Mouse (Mus musculus): ENCODE measurements around the gene Mthfd1. TPM values are rescaled to one million over a fixed set of nuclear protein-coding genes. Genes with fewer than 3 reads are reported as not detected.

Gene Mthfd1
- polyA plus RNA-seq, 1 experiment from 2014 or later, result 48.6 TPM

- ATAC-seq (ENCODE audit: insufficient number of reproducible peaks, low FRiP score), result no peak
- no peaks in the 10 kb centered on the region for H3K9me3 ChIP-seq (replicated peaks)
These were observed 14.0 kb upstream of the Mthfd1 start for GRCm38 (mm10) chr12:76241084-76241483.

GRCm38 (mm10) chr12:76241833-76242232 is 13.3 kb upstream of the Mthfd1 start:
- Histone ChIP-seq H3K9ac (no peak overlapping the region), H3K27ac (ENCODE audit: poor library complexity, severe bottlenecking) (no peak overlapping the region), H3K27me3 (replicated peaks) (no peaks in the 10 kb centered on the region), H3K4me3 (no peak overlapping the region), H3K36me3 (no peaks in the 10 kb centered on the region), H3K4me2 (no peak overlapping the region), H3K4me1 (replicated peaks) (peaks cover 6% of the 10 kb centered on the region; the same call in 1 of the 2 replicates), H3K9me3 (replicated peaks) (no peaks in the 10 kb centered on the region)
- 51% methylated on average over 5 of the region's 5 CpGs for WGBS
- no peak for ATAC-seq (ENCODE audit: insufficient number of reproducible peaks, low FRiP score)

More at GRCm38 (mm10) chr12:76241084-76241483, 14.0 kb upstream of the Mthfd1 start:
- no peak overlapping the region for H3K27ac ChIP-seq (ENCODE audit: poor library complexity, severe bottlenecking)
- no peak overlapping the region for H3K9ac ChIP-seq
- H3K4me2 ChIP-seq, result no peak overlapping the region
- H3K4me1 ChIP-seq (replicated peaks), result peaks cover 6% of the 10 kb centered on the region; the same call in 1 of the 2 replicates
- H3K27me3 ChIP-seq (replicated peaks), result no peaks in the 10 kb centered on the region
- H3K4me3 ChIP-seq, result no peak overlapping the region
- WGBS, result 51% methylated on average over 3 of the region's 3 CpGs
- no peaks in the 10 kb centered on the region for H3K36me3 ChIP-seq

DNA sequence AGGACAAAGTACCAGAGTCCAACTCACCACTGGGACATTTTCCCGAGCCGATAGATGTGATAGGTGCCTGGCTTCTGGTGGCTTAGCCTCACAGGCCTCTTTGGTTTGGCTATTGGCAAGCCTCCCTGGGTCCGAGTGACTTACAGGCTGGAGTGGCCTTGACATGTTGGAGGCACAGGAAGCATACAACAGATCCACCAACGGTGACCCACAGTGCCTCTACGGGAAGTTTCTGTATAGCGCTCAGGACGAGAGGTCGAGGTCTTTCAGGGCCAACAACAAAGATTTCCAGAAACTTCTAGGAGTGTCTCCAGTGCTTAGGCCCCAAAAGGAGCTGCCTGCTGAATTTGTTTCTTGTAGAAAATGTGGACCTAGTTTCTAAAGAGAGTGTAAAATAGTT is 10.1 kb upstream of the Mthfd1 start:
- no peak overlapping the region for H3K27ac ChIP-seq (ENCODE audit: poor library complexity, severe bottlenecking)
- H3K4me3 ChIP-seq, result no peak overlapping the region
- no peaks in the 10 kb centered on the region for H3K27me3 ChIP-seq (replicated peaks)
- H3K4me1 ChIP-seq (replicated peaks), result peaks cover under 1% of the 10 kb centered on the region; the same call in 1 of the 2 replicates
- 81% methylated on average over 8 of the region's 8 CpGs for WGBS
- H3K4me2 ChIP-seq, result no peak overlapping the region
- no peaks in the 10 kb centered on the region for H3K36me3 ChIP-seq
- ATAC-seq (ENCODE audit: insufficient number of reproducible peaks, low FRiP score), result no peak
- no peaks in the 10 kb centered on the region for H3K9me3 ChIP-seq (replicated peaks)
- H3K9ac ChIP-seq, result no peak overlapping the region

DNA sequence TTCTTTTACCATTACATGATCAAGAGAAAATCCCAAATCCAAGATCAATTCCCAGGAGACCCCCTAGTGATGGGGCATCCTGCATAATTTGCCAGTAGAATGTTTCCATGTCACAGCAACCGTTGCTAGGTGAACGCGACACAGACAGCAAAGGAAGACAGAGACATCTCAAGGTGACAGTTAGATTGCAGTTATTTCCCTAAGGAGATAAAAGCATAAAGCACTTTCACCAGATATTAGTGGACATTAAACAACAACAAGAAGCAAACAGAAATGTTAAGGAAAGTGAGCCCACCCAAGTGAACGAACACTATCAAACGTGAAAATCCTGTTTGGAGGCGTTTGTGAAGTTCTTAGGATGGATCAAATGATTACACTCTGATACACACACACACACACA is 8.5 kb upstream of the Mthfd1 start, which contains the start of gene Tex21:
Tex21 (minus strand) TSS at position 101 of the 400 bp plus-strand sequence.
- Histone ChIP-seq H3K4me3 (no peak within 1 kb of the TSS), H3K4me2 (no peak within 1 kb of the TSS), H3K9me3 (replicated peaks) (no peaks in the 10 kb centered on the region), H3K27me3 (replicated peaks) (no peaks in the 10 kb centered on the region), H3K36me3 (no peaks in the 10 kb centered on the region), H3K27ac (ENCODE audit: poor library complexity, severe bottlenecking) (no peak within 1 kb of the TSS), H3K4me1 (replicated peaks) (no peaks in the 10 kb centered on the region), H3K9ac (no peak within 1 kb of the TSS)
- 72% methylated on average over 6 of the region's 6 CpGs for WGBS
- ATAC-seq (ENCODE audit: insufficient number of reproducible peaks, low FRiP score), result no peak

DNA sequence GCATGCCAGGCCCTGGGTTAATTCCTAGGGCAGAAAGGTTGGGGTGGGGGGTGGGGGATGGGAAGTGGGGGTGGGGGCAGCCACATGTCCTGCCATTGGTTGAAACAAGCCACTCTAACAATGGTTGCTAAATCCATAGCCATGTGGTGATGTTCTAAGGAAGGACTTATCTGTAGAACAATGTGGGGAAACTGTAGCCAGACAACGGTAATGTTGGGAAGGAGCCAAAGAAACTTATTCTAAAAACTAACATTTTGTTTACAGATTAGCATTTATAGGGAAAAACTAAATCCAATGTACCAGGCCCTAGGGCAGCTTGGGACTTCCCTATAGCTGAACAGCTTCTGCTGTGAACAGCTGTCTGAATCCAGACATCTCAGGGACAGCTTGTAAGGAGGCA is 2.0 kb upstream of the Mthfd1 start:
- H3K27ac ChIP-seq (ENCODE audit: poor library complexity, severe bottlenecking), result no peak overlapping the region
- H3K36me3 ChIP-seq, result no peaks in the 10 kb centered on the region
- no peaks in the 10 kb centered on the region for H3K27me3 ChIP-seq (replicated peaks)
- H3K4me3 ChIP-seq, result no peak overlapping the region
- no peak overlapping the region for H3K4me2 ChIP-seq
- no peaks in the 10 kb centered on the region for H3K9me3 ChIP-seq (replicated peaks)
- H3K9ac ChIP-seq, result no peak overlapping the region
- no peak for ATAC-seq (ENCODE audit: insufficient number of reproducible peaks, low FRiP score)
- H3K4me1 ChIP-seq (replicated peaks), result peaks cover 9% of the 10 kb centered on the region
- WGBS, result 70% methylated on average over 1 of the region's 1 CpGs

GRCm38 (mm10) chr12:76253591-76253990 is 1.5 kb upstream of the Mthfd1 start:
- no peak overlapping the region for H3K4me3 ChIP-seq
- H3K9ac ChIP-seq, result no peak overlapping the region
- no peak overlapping the region for H3K27ac ChIP-seq (ENCODE audit: poor library complexity, severe bottlenecking)
- H3K4me2 ChIP-seq, result no peak overlapping the region
- H3K9me3 ChIP-seq (replicated peaks), result no peaks in the 10 kb centered on the region
- no peaks in the 10 kb centered on the region for H3K27me3 ChIP-seq (replicated peaks)
- WGBS, result 88% methylated on average over 2 of the region's 2 CpGs
- ATAC-seq (ENCODE audit: insufficient number of reproducible peaks, low FRiP score), result no peak
- H3K36me3 ChIP-seq, result no peaks in the 10 kb centered on the region
- peaks cover 9% of the 10 kb centered on the region for H3K4me1 ChIP-seq (replicated peaks)

GRCm38 (mm10) chr12:76253991-76254390 is 1.1 kb upstream of the Mthfd1 start:
- WGBS, result 71% methylated on average over 8 of the region's 8 CpGs

DNA sequence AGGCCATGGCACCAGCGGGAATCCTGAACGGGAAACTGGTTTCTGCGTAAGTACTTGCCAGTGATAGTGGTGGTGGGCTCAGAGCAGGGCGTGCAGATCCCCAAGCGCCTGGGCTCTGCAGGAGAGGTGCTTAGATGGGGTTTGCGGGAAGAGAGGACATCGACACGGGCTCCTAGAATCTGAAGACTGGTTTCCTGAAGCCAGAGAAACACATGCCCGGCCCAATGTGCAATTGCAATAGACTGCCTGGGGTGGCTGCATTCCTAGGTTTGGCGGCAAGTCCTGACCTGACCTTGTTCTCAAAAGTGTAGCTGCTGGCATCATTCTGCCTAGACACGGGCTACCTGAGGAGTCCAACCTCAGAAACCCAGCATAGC is 389 bp downstream of the Mthfd1 start:
- H3K4me2 ChIP-seq, result peak overlapping the region; percentile 98
- ATAC-seq (ENCODE audit: insufficient number of reproducible peaks, low FRiP score), result peak; percentile 13
- 0% methylated on average over 11 of the region's 11 CpGs for WGBS
- H3K36me3 ChIP-seq, result no peaks in the 10 kb centered on the region
- peak overlapping the region; percentile 78 for H3K27ac ChIP-seq (ENCODE audit: poor library complexity, severe bottlenecking)
- H3K4me3 ChIP-seq, result peak overlapping the region; percentile 71
- no peaks in the 10 kb centered on the region for H3K9me3 ChIP-seq (replicated peaks)
- H3K27me3 ChIP-seq (replicated peaks), result no peaks in the 10 kb centered on the region
- peak overlapping the region; percentile 80 for H3K9ac ChIP-seq
- H3K4me1 ChIP-seq (replicated peaks), result peaks cover 9% of the 10 kb centered on the region

More at GRCm38 (mm10) chr12:76253991-76254390, 1.1 kb upstream of the Mthfd1 start:
- Histone ChIP-seq H3K4me1 (replicated peaks) (peaks cover 9% of the 10 kb centered on the region), H3K9ac (no peak overlapping the region), H3K4me3 (no peak overlapping the region), H3K27me3 (replicated peaks) (no peaks in the 10 kb centered on the region), H3K4me2 (no peak overlapping the region), H3K27ac (ENCODE audit: poor library complexity, severe bottlenecking) (no peak overlapping the region), H3K9me3 (replicated peaks) (no peaks in the 10 kb centered on the region), H3K36me3 (no peaks in the 10 kb centered on the region)
- no peak for ATAC-seq (ENCODE audit: insufficient number of reproducible peaks, low FRiP score)

GRCm38 (mm10) chr12:76256114-76256843 is 1.2 kb downstream of the Mthfd1 start:
- 8% methylated on average over 17 of the region's 17 CpGs for WGBS
- H3K9me3 ChIP-seq (replicated peaks), result no peaks in the 10 kb centered on the region
- H3K27me3 ChIP-seq (replicated peaks), result no peaks in the 10 kb centered on the region
- no peak overlapping the region for H3K27ac ChIP-seq (ENCODE audit: poor library complexity, severe bottlenecking)
- peak overlapping the region; percentile 80 for H3K9ac ChIP-seq
- H3K36me3 ChIP-seq, result no peaks in the 10 kb centered on the region
- H3K4me2 ChIP-seq, result peak overlapping the region; percentile 98
- H3K4me1 ChIP-seq (replicated peaks), result peaks cover 9% of the 10 kb centered on the region
- ATAC-seq (ENCODE audit: insufficient number of reproducible peaks, low FRiP score), result no peak
- H3K4me3 ChIP-seq, result peak overlapping the region; percentile 71

- Histone ChIP-seq H3K9me3 (replicated peaks) (no peaks in the 10 kb centered on the region), H3K4me1 (replicated peaks) (peaks cover 25% of the 10 kb centered on the region), H3K27me3 (replicated peaks) (no peaks in the 10 kb centered on the region), H3K27ac (ENCODE audit: poor library complexity, severe bottlenecking) (no peak overlapping the region), H3K4me3 (no peak overlapping the region), H3K36me3 (no peaks in the 10 kb centered on the region), H3K9ac (no peak overlapping the region), H3K4me2 (no peak overlapping the region)
- no peak for ATAC-seq (ENCODE audit: insufficient number of reproducible peaks, low FRiP score)
- 84% methylated on average over 3 of the region's 3 CpGs for WGBS
These were observed 5.6 kb downstream of the Mthfd1 start for GRCm38 (mm10) chr12:76260673-76261072.

DNA sequence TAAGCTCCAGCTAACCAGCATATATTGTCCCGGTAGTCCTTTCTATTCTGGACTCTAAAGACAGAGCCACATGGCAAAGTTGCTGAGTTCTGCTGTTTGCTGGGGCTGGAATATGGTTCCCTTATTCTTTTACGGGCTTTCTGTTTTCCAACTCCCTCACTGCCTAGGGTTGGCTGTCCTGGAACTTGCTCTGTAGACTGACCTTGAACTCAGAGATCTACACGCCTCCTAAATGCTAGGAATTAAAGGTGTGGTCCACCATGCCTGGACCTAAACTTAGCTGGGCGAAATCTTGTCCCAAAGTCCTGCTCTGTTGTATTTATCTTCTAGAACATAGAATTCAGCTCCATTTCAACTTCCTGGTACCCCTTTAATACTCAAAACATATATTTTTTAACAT is 6.5 kb downstream of the Mthfd1 start:
- Histone ChIP-seq H3K27ac (ENCODE audit: poor library complexity, severe bottlenecking) (no peak overlapping the region), H3K36me3 (no peaks in the 10 kb centered on the region), H3K4me3 (no peak overlapping the region), H3K9ac (no peak overlapping the region), H3K27me3 (replicated peaks) (no peaks in the 10 kb centered on the region), H3K4me2 (no peak overlapping the region), H3K9me3 (replicated peaks) (no peaks in the 10 kb centered on the region), H3K4me1 (replicated peaks) (peaks cover 18% of the 10 kb centered on the region)
- no peak for ATAC-seq (ENCODE audit: insufficient number of reproducible peaks, low FRiP score)
- 90% methylated on average over 4 of the region's 4 CpGs for WGBS

GRCm38 (mm10) chr12:76262918-76263317 is 7.8 kb downstream of the Mthfd1 start:
- Histone ChIP-seq H3K9me3 (replicated peaks) (no peaks in the 10 kb centered on the region), H3K9ac (no peak overlapping the region), H3K4me3 (no peak overlapping the region), H3K27ac (ENCODE audit: poor library complexity, severe bottlenecking) (no peak overlapping the region), H3K36me3 (no peaks in the 10 kb centered on the region), H3K27me3 (replicated peaks) (no peaks in the 10 kb centered on the region), H3K4me2 (no peak overlapping the region), H3K4me1 (replicated peaks) (peaks cover 18% of the 10 kb centered on the region)
- WGBS, result 93% methylated on average over 4 of the region's 4 CpGs
- no peak for ATAC-seq (ENCODE audit: insufficient number of reproducible peaks, low FRiP score)

All from heart, embryonic 12.5 days (tissue).